Mouse (Mus musculus) stomach, embryonic 14.5 days (tissue): ENCODE measurements around the gene Thsd4. TPM values are rescaled to one million over a fixed set of nuclear protein-coding genes. Genes with fewer than 3 reads are reported as not detected.

Source experiments
- ATAC-seq: fragments of 200-750 bp; cut with Nextera tagmentation; 2 replicates; pipeline ENCODE4 v1.8.0; 2017; ENCODE audit warnings: low read depth, moderate TSS enrichment; ENCODE audit not compliant: insufficient number of reproducible peaks, insufficient read depth, low FRiP score
- H3K27ac ChIP-seq: fragments of 300-500 bp; sonication (generic); 2 replicates; pipeline ENCODE4 v1.5.1; 2014; ENCODE audit warnings: mild to moderate bottlenecking, low read length, moderate library complexity, mixed read lengths
- H3K27me3 ChIP-seq: fragments of 300-500 bp; sonication (generic); 2 replicates; pipeline ENCODE4 v1.6.1; 2014; ENCODE audit warnings: low read length, control low read depth, mixed read lengths; ENCODE audit not compliant: control insufficient read depth, insufficient read depth
- H3K36me3 ChIP-seq: fragments of 300-500 bp; sonication (generic); 2 replicates; pipeline ENCODE4 v1.6.1; 2014; ENCODE audit warnings: mild to moderate bottlenecking, control low read depth, low read length, moderate library complexity, mixed read lengths; ENCODE audit not compliant: control insufficient read depth, insufficient read depth
- H3K4me1 ChIP-seq: fragments of 300-500 bp; sonication (generic); 2 replicates; pipeline ENCODE4 v1.6.1; 2014; ENCODE audit warnings: low read length, control low read depth, mixed read lengths; ENCODE audit not compliant: control insufficient read depth, insufficient read depth
- H3K4me2 ChIP-seq: fragments of 300-500 bp; sonication (generic); replicated peaks from 2 replicates; pipeline ENCODE4 v1.6.1; 2014; ENCODE audit warnings: low read depth, low read length, control low read depth
- H3K4me3 ChIP-seq: fragments of 300-500 bp; sonication (generic); 2 replicates; pipeline ENCODE4 v1.5.1; 2014; ENCODE audit warnings: low read depth, low read length, control low read depth
- H3K9ac ChIP-seq: fragments of 300-500 bp; sonication (generic); replicated peaks from 2 replicates; pipeline ENCODE4 v1.6.1; 2014; ENCODE audit warnings: low read depth, mild to moderate bottlenecking, control low read depth, low read length, moderate library complexity, mixed read lengths
- H3K9me3 ChIP-seq: fragments of 300-500 bp; sonication (generic); 2 replicates; pipeline ENCODE4 v1.6.1; 2016; ENCODE audit warnings: low read depth, low read length, control low read depth; ENCODE audit not compliant: control insufficient read depth
- WGBS: fragments of 180-500 bp; shearing (Covaris S2); extraction: QIAGEN DNeasy Blood & Tissue Kit; methylation state at CpG from one replicate; pipeline ENCODE4 v1.1.7; 2014; 5-methylcytosine and 5-hydroxymethylcytosine counted together
- polyA plus RNA-seq: library from polyadenylated mRNA; unstranded; fragments of >200 nt; fragmentation: Nextera tagmentation; extraction: Ambion mirVana; gene quantifications from 2 replicates; pipeline ENCODE4 v1.2.1, GENCODE M21; 2014

The Thsd4 gene
- polyA plus RNA-seq, 1 experiment from 2014 or later = 27.2 TPM

- no peaks in the 10 kb centered on the region for H3K36me3 ChIP-seq
- ATAC-seq = no peak
- H3K9ac ChIP-seq = no peak overlapping the region
- WGBS = 60% methylated on average over 8 of the region's 8 CpGs
- no peaks in the 10 kb centered on the region for H3K27me3 ChIP-seq
- H3K9me3 ChIP-seq = no peaks in the 10 kb centered on the region
- H3K27ac ChIP-seq = peak overlapping the region; percentile 15; the same call in 1 of the 2 replicates
- H3K4me1 ChIP-seq = peaks cover 18% of the 10 kb centered on the region
- H3K4me3 ChIP-seq = no peak overlapping the region
- H3K4me2 ChIP-seq = no peak overlapping the region
These were observed 211.0 kb downstream of the Thsd4 start for GRCm38 (mm10) chr9:60310741-60311317.

- Histone ChIP-seq H3K4me2 (no peak overlapping the region), H3K9ac (no peak overlapping the region), H3K36me3 (no peaks in the 10 kb centered on the region), H3K27me3 (no peaks in the 10 kb centered on the region), H3K4me1 (peaks cover 18% of the 10 kb centered on the region), H3K27ac (peak overlapping the region; percentile 58), H3K4me3 (no peak overlapping the region), H3K9me3 (no peaks in the 10 kb centered on the region)
- ATAC-seq = no peak
- WGBS = 58% methylated on average over 16 of the region's 16 CpGs
These were observed 211.8 kb downstream of the Thsd4 start for GRCm38 (mm10) chr9:60309786-60310711.

- Histone ChIP-seq H3K9ac (no peak overlapping the region), H3K27me3 (no peaks in the 10 kb centered on the region), H3K4me2 (no peak overlapping the region), H3K4me1 (peaks cover 18% of the 10 kb centered on the region), H3K36me3 (no peaks in the 10 kb centered on the region), H3K27ac (no peak overlapping the region), H3K9me3 (no peaks in the 10 kb centered on the region), H3K4me3 (no peak overlapping the region)
- 58% methylated on average over 4 of the region's 4 CpGs for WGBS
- no peak for ATAC-seq
These were observed 213.7 kb downstream of the Thsd4 start for GRCm38 (mm10) chr9:60308182-60308581.

- WGBS = 82% methylated on average over 5 of the region's 5 CpGs
These were observed 214.4 kb downstream of the Thsd4 start for GRCm38 (mm10) chr9:60307469-60307868.

GRCm38 (mm10) chr9:60306241-60306640 lies 215.6 kb downstream of the Thsd4 start:
- no peak for ATAC-seq
- H3K36me3 ChIP-seq = no peaks in the 10 kb centered on the region

More at GRCm38 (mm10) chr9:60307469-60307868, 214.4 kb downstream of the Thsd4 start:
- Histone ChIP-seq H3K9ac (no peak overlapping the region), H3K36me3 (no peaks in the 10 kb centered on the region), H3K9me3 (no peaks in the 10 kb centered on the region), H3K27ac (no peak overlapping the region), H3K27me3 (no peaks in the 10 kb centered on the region), H3K4me2 (no peak overlapping the region), H3K4me3 (no peak overlapping the region), H3K4me1 (peaks cover 18% of the 10 kb centered on the region)
- ATAC-seq = no peak

GRCm38 (mm10) chr9:60305204-60305840 lies 216.5 kb downstream of the Thsd4 start:
- no peak overlapping the region for H3K4me3 ChIP-seq
- 87% methylated on average over 2 of the region's 2 CpGs for WGBS
- H3K4me1 ChIP-seq = peaks cover 10% of the 10 kb centered on the region
- no peaks in the 10 kb centered on the region for H3K27me3 ChIP-seq
- no peak overlapping the region for H3K9ac ChIP-seq
- peak overlapping the region; percentile 52; the same call in 1 of the 2 replicates for H3K27ac ChIP-seq
- no peak overlapping the region for H3K4me2 ChIP-seq
- H3K36me3 ChIP-seq = no peaks in the 10 kb centered on the region
- peaks cover 5% of the 10 kb centered on the region; the same call in 1 of the 2 replicates for H3K9me3 ChIP-seq
- ATAC-seq = no peak

More at GRCm38 (mm10) chr9:60306241-60306640, 215.6 kb downstream of the Thsd4 start:
- no peak overlapping the region for H3K9ac ChIP-seq
- no peak overlapping the region for H3K27ac ChIP-seq
- no peaks in the 10 kb centered on the region for H3K9me3 ChIP-seq
- WGBS = 59% methylated on average over 4 of the region's 4 CpGs
- H3K4me1 ChIP-seq = peaks cover 18% of the 10 kb centered on the region
- no peak overlapping the region for H3K4me2 ChIP-seq
- H3K27me3 ChIP-seq = no peaks in the 10 kb centered on the region
- no peak overlapping the region for H3K4me3 ChIP-seq

GRCm38 (mm10) chr9:60296276-60296675 lies 225.6 kb downstream of the Thsd4 start:
- Histone ChIP-seq H3K27me3 (no peaks in the 10 kb centered on the region), H3K36me3 (no peaks in the 10 kb centered on the region), H3K4me1 (no peaks in the 10 kb centered on the region), H3K4me3 (no peak overlapping the region), H3K4me2 (no peak overlapping the region), H3K9me3 (peaks cover 5% of the 10 kb centered on the region; the same call in 1 of the 2 replicates), H3K27ac (no peak overlapping the region), H3K9ac (no peak overlapping the region)
- no peak for ATAC-seq
- 88% methylated on average over 2 of the region's 2 CpGs for WGBS

GRCm38 (mm10) chr9:60295199-60295598 lies 226.6 kb downstream of the Thsd4 start:
- H3K27me3 ChIP-seq = no peaks in the 10 kb centered on the region
- H3K4me3 ChIP-seq = no peak overlapping the region
- no peak overlapping the region for H3K4me2 ChIP-seq
- H3K27ac ChIP-seq = no peak overlapping the region
- H3K9ac ChIP-seq = no peak overlapping the region
- no peak for ATAC-seq
- H3K9me3 ChIP-seq = no peaks in the 10 kb centered on the region
- WGBS = 62% methylated on average over 6 of the region's 6 CpGs
- H3K36me3 ChIP-seq = no peaks in the 10 kb centered on the region
- no peaks in the 10 kb centered on the region for H3K4me1 ChIP-seq
